Mouse (Mus musculus) ES-CJ7 (cell line): ENCODE results near the gene Cdkn1b.
A peak's percentile ranks its signal among the peaks of the same experiment; 100 is the strongest.

Experiments used
- DNase-seq: peaks from one replicate; pipeline ENCODE4 v3.0.0; 2011; ENCODE audit warnings: low read depth, low spot score

Cdkn1b gene

GRCm38 (mm10) chr6:134969498-134969897 is 49.3 kb downstream of the Cdkn1b start:
- peak; percentile 52 for DNase-seq

DNA sequence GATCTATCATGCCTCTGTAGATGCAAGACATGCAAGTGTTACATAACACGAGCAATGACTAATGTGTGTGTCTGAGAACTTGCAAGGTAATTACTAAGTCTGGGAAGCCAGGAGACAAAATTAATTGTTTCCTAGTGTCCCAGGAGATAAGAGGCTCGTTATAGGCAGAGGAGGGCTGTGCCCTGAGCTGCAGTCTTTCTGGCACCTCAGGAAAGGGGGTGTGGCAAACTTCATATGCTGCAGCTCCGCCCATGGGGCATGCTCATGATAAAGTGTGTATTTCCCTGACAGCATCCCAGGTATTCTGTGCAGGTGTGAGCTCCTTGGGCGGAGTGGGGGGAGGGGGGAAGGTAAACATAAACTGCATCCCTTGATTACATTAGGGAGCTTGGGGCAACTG is 51.9 kb downstream of the Cdkn1b start:
- no peak for DNase-seq
